Mouse (Mus musculus): ENCODE data around the gene Ankrd55.

DNA sequence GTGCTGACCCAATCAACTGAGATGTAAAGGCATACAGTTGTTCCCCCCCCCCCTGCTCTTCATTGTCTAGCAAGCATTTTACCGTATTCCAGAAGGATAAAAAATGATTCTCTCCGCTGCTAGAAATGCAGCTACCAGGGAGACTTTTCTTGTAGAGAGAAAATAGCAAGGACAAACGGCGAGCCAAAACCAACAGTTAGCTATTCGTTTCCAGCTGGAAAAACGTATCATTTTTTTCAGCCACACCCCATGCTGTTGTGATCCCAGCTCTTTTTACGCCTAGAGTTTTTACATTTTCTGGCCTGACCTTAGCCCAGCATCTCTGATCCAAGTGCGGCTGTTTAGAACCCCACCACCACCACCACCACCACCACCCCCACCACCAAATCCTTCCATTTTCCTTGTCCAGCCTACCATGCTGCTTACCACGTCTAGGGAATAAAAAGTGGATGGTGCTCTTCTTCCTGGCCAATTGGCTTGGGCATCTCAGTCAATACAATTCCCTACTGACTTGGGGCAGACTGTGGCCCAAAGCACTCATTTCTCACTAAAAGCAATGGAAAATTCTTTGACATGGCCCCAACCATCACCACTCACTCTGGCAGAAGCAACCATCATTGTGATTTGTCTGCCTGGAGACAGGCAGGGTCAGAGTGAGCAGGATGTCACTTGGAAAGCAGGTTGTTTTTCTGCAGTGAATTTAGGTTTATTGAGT is 119.7 kb downstream of the Ankrd55 start:
- TF ChIP-seq CTCF (IDR thresholded peaks at IDR 0.05; ENCODE audit: low read depth, low read length) (no peak), POLR2A (IDR thresholded peaks at IDR 0.05; ENCODE audit: borderline replicate concordance, low read depth, low read length) (no peak)

Data from bone marrow macrophage, adult 2 months (primary cell).